Mouse (Mus musculus) embryonic facial prominence, embryonic 13.5 days (tissue): ENCODE measurements around the gene Lmf1. TPM values are rescaled to one million over a fixed set of nuclear protein-coding genes. Genes with fewer than 3 reads are reported as not detected.

ENCODE experiments used
- ATAC-seq: fragments of 200-750 bp; cut with Nextera tagmentation; 2 replicates; pipeline ENCODE4 v1.8.0; 2017; ENCODE audit warnings: low read depth; ENCODE audit not compliant: insufficient number of reproducible peaks, insufficient read depth, low FRiP score, low TSS enrichment
- H3K27ac ChIP-seq: fragments of 300-500 bp; sonication (generic); 2 replicates; pipeline ENCODE4 v1.5.1; 2015; ENCODE audit warnings: moderate library complexity, mild to moderate bottlenecking, inconsistent platforms
- H3K27me3 ChIP-seq: fragments of 300-500 bp; sonication (generic); 2 replicates; pipeline ENCODE4 v1.6.1; 2015; ENCODE audit warnings: mild to moderate bottlenecking, inconsistent platforms
- H3K36me3 ChIP-seq: fragments of 300-500 bp; sonication (generic); 2 replicates; pipeline ENCODE4 v1.6.1; 2015; ENCODE audit warnings: mild to moderate bottlenecking, inconsistent platforms
- H3K4me1 ChIP-seq: fragments of 300-500 bp; sonication (generic); 2 replicates; pipeline ENCODE4 v1.6.1; 2015; ENCODE audit warnings: inconsistent platforms
- H3K4me2 ChIP-seq: fragments of 300-500 bp; sonication (generic); 2 replicates; pipeline ENCODE4 v1.6.1; 2015; ENCODE audit warnings: moderate library complexity, mild to moderate bottlenecking, inconsistent platforms
- H3K4me3 ChIP-seq: fragments of 300-500 bp; sonication (generic); 2 replicates; pipeline ENCODE4 v1.5.1; 2015; ENCODE audit warnings: mild to moderate bottlenecking, inconsistent platforms
- H3K9ac ChIP-seq: fragments of 300-500 bp; sonication (generic); 2 replicates; pipeline ENCODE4 v1.6.1; 2015; ENCODE audit warnings: mild to moderate bottlenecking, inconsistent platforms
- H3K9me3 ChIP-seq: fragments of 300-500 bp; sonication (generic); 2 replicates; pipeline ENCODE4 v1.6.1; 2016; ENCODE audit warnings: inconsistent platforms
- WGBS: fragments of 180-500 bp; shearing (Covaris S2); methylation state at CpG from one replicate; pipeline ENCODE4 v1.1.7; 2015; ENCODE audit warnings: mixed read lengths; 5-methylcytosine and 5-hydroxymethylcytosine counted together
- polyA plus RNA-seq: library from polyadenylated mRNA; unstranded; fragments of >200 nt; fragmentation: Nextera tagmentation; extraction: Ambion mirVana; gene quantifications from 2 replicates; pipeline ENCODE4 v1.2.1, GENCODE M21; 2015

Gene Lmf1
- polyA plus RNA-seq, 1 experiment from 2014 or later = 33.8 TPM

DNA sequence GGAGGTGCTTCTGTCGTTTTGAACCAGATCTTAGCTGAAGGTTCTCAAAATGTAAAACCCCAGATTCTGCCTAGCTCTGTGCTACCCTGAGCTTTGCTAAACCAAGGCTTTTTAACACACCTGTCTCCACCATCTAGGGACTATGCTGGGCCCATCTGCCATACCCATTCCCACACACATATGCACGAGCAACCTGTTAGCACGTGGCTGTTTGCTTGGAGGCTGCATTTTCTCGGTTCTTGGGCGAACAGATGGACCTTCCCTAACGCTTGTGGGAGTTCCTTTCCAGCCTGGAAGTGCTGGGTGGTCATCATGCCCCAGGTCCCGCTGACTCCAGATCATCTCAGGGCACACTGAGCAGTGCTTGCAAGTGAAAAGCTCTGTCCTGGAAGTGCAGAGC is 46.4 kb downstream of the Lmf1 start:
- 81% methylated on average over 7 of the region's 7 CpGs for WGBS
- Histone ChIP-seq H3K27ac (no peak overlapping the region), H3K9ac (no peak overlapping the region), H3K36me3 (0 out of 2 replicates have a peak, but pooled peaks cover 8% of the 10 kb centered on the region), H3K4me3 (no peak overlapping the region), H3K27me3 (no peaks in the 10 kb centered on the region), H3K4me1 (peaks cover 36% of the 10 kb centered on the region), H3K4me2 (no peak overlapping the region), H3K9me3 (no peaks in the 10 kb centered on the region)
- no peak for ATAC-seq

DNA sequence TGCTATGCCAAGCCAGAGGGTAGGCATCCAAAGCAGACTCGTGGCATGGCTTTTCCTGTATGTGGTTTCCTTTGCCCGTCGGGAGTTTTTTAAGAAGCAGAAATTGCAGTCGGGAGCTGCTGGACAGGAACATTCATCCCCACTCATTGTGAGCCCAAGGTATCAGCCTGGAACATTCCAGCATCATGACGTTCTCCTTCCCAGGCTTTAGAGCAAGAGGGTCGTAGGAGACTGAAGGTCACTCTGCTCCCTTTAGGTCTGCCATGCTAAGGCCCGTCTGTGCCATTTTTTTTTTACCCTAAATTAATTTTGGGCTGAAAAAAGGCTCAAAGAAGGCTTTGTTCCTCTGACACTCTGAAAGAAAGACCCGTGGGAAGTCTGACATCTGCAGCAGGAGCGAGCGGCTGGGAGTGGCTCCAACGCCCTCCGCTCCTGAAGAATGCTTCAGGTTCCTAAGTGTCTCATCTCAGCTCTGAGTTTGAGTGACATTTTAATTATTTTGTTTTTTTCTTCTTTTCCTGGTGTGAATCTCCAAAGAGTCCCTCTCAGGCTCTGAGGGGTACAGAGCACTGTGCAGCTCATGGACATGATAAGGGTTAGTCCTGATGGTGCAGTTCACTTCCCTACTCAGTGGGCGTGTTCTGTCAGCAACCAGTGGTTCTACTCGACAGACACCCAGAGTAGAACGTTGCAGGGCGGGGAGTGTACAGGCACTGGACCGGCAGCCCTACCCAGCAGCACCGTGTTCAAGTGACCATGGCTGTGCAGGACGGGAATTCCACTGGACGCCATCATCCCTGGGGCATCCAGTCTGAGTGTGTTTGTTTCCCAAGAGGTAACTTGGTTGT is 47.5 kb downstream of the Lmf1 start:
- Histone ChIP-seq H3K36me3 (0 out of 2 replicates have a peak, but pooled peaks cover 9% of the 10 kb centered on the region), H3K4me2 (no peak overlapping the region), H3K9ac (no peak overlapping the region), H3K4me1 (peaks cover 35% of the 10 kb centered on the region), H3K27ac (no peak overlapping the region), H3K9me3 (no peaks in the 10 kb centered on the region), H3K27me3 (no peaks in the 10 kb centered on the region), H3K4me3 (no peak overlapping the region)
- 46% methylated on average over 20 of the region's 20 CpGs for WGBS
- ATAC-seq = no peak

DNA sequence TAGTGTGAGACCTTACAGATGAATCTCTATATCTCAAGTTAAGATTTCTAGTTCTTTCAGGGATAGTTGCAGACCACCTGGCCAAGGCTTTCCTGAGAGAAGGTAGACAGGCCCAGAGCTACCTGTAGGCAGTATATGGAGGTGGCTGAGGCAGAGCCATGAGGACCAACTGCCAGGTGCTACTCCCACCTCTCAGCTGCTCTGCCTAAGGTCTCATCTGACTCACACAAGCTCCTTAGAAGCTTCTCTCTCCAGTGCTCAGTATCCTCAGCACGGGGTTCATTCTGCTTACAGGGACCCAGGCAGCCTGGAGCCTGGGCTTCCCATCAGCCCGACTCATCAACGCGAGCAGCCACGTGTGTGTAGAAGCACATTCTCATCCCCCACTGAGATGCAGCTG is 51.4 kb downstream of the Lmf1 start:
- ATAC-seq = no peak
- no peak overlapping the region for H3K4me2 ChIP-seq
- 92% methylated on average over 5 of the region's 5 CpGs for WGBS

DNA sequence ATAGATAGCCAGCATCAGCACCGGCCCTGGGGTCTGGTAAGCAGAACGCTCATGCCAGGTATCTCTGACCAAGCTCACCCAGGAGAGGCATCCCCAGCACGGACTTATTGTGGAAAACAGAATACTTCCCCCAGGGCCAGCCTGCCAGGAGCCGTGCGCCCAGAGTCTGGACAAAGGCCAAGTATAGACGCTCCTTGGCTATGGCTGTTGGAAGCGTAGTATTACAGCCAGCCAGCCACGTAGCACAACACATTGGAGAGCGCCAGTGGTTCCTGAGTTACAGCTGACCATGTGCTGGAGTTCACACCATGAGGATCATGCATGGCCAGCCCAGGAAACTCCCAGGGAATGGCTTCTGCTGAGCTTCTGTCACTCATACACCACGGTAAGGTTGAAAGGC is 55.2 kb downstream of the Lmf1 start:
- H3K27ac ChIP-seq = no peak overlapping the region
- no peak for ATAC-seq
- WGBS = 79% methylated on average over 10 of the region's 10 CpGs

More for the DNA sequence above, 51.4 kb downstream of the Lmf1 start:
- Histone ChIP-seq H3K4me1 (peaks cover 25% of the 10 kb centered on the region), H3K27ac (no peak overlapping the region), H3K9ac (no peak overlapping the region), H3K9me3 (no peaks in the 10 kb centered on the region), H3K4me3 (no peak overlapping the region), H3K36me3 (peaks cover 42% of the 10 kb centered on the region), H3K27me3 (no peaks in the 10 kb centered on the region)

DNA sequence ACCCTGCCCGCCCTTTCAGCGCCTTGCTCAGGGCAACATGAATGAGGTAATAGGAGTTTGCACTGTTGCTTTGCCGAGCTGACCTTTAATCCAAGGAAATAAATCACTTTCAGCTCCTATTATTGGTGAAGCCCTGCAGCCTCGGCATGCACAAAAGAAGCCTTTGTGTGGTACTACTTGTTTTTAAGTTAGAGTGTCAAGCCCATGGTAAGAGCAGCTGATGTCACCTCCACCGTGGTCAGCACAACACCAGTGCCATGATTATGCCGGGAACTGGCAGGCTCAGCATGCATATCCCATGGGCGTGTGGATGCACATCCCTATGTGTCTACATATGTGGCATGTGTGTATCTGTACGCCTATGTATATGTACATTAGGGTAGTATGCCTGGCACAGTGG is 56.5 kb downstream of the Lmf1 start:
- Histone ChIP-seq H3K4me2 (no peak overlapping the region), H3K4me3 (no peak overlapping the region), H3K36me3 (peaks cover 49% of the 10 kb centered on the region), H3K9me3 (no peaks in the 10 kb centered on the region), H3K4me1 (0 out of 2 replicates have a peak, but pooled peaks cover 10% of the 10 kb centered on the region), H3K27me3 (no peaks in the 10 kb centered on the region), H3K9ac (no peak overlapping the region), H3K27ac (no peak overlapping the region)
- WGBS = 41% methylated on average over 8 of the region's 8 CpGs
- ATAC-seq = no peak

More for the DNA sequence above, 55.2 kb downstream of the Lmf1 start:
- Histone ChIP-seq H3K9ac (no peak overlapping the region), H3K4me2 (no peak overlapping the region), H3K4me3 (no peak overlapping the region), H3K27me3 (no peaks in the 10 kb centered on the region), H3K4me1 (0 out of 2 replicates have a peak, but pooled peaks cover 6% of the 10 kb centered on the region), H3K36me3 (peaks cover 50% of the 10 kb centered on the region), H3K9me3 (no peaks in the 10 kb centered on the region)

DNA sequence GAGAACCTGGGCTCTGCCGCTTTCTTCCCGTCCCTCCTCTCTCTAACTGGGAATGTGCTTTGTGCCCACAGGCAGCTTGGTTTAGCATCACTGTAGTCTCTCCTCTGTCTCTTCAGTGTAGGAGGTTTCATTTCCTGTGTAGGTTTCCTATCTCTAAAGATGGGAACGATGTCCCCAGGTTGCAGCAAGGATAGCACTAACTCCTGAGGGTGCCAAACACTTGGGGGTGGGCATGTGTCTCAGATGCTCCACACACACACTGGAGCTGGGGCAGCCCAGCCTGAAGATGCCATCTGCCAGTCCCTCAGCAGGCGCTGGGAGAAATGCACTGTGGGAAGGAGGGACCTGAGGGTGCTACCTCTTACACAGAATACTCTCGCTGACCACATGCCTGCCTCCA is 56.9 kb downstream of the Lmf1 start:
- Histone ChIP-seq H3K27ac (no peak overlapping the region), H3K36me3 (peaks cover 47% of the 10 kb centered on the region), H3K4me1 (peaks cover 11% of the 10 kb centered on the region; the same call in 1 of the 2 replicates), H3K27me3 (no peaks in the 10 kb centered on the region), H3K9ac (no peak overlapping the region), H3K9me3 (no peaks in the 10 kb centered on the region), H3K4me3 (no peak overlapping the region), H3K4me2 (no peak overlapping the region)
- WGBS = 85% methylated on average over 5 of the region's 5 CpGs
- ATAC-seq = no peak

DNA sequence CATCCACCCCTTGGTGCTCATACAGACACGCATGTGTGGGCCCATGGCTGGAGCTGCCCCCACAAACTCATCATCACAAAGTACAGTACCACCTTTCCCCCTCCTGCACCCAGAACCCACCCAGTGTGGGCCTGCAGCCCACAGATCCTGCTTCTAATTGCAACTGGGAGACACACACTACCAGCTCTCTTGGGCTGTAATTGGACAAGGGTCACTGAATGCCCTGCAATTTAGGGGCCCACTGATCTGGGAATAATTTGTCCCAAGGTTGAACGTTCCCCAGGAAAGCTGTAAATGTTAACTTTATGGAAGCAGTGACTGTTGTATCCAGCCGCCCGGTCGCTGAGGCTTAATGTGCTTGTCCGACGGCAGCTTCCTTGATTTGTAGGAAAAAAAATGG is 59.1 kb downstream of the Lmf1 start:
- Histone ChIP-seq H3K4me3 (no peak overlapping the region), H3K27me3 (no peaks in the 10 kb centered on the region), H3K27ac (no peak overlapping the region), H3K36me3 (peaks cover 35% of the 10 kb centered on the region), H3K9ac (no peak overlapping the region), H3K9me3 (no peaks in the 10 kb centered on the region), H3K4me1 (peaks cover 17% of the 10 kb centered on the region; the same call in 1 of the 2 replicates), H3K4me2 (no peak overlapping the region)
- WGBS = 51% methylated on average over 7 of the region's 7 CpGs
- no peak for ATAC-seq

DNA sequence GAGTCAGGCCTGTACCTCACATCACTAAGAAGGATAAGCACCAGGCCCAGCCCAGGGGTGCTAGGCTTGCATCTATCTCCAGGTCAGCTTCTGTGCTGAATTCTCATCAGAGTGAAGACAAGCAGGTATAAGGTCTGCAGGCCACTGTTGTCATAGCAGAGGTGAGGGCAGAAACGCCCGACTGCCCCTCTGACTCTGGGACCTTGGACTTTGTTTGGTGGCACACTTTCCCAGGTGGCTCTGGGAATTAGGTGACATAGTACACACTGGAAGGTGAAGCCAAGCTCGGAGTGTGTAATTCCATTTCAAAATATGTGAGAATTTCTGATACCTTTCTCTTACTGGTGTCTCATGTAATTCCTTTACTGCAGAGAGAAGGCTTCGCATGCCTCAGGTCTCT is 59.6 kb downstream of the Lmf1 start:
- WGBS = 84% methylated on average over 4 of the region's 4 CpGs
- ATAC-seq = no peak
- no peak overlapping the region for H3K27ac ChIP-seq
- H3K4me2 ChIP-seq = no peak overlapping the region
- no peaks in the 10 kb centered on the region for H3K9me3 ChIP-seq
- H3K4me1 ChIP-seq = peaks cover 20% of the 10 kb centered on the region
- peaks cover 31% of the 10 kb centered on the region for H3K36me3 ChIP-seq
- no peak overlapping the region for H3K4me3 ChIP-seq
- no peak overlapping the region for H3K9ac ChIP-seq
- H3K27me3 ChIP-seq = no peaks in the 10 kb centered on the region

DNA sequence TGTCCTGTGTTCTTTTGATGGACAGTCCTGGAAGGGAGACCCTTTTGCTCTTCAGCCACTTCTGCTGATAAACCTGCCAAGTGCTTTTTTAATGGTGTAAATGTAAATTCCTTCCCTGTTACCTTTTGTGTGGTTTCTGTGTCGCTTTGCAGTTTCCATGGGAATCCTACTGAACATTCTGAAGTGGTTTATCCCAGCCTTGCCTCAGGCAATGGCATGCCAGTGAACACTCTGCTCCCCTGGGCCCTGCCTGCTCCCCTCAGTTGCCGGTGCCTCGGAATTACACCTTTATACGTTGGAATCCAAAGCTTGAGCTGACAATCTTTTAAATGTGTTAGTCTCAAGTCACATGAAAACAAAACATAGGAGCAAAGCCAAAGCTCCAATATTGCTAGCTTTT is 62.1 kb downstream of the Lmf1 start:
- ATAC-seq = no peak
- Histone ChIP-seq H3K27ac (no peak overlapping the region), H3K36me3 (peaks cover 21% of the 10 kb centered on the region), H3K4me2 (no peak overlapping the region), H3K4me1 (peaks cover 38% of the 10 kb centered on the region), H3K9ac (no peak overlapping the region), H3K4me3 (no peak overlapping the region), H3K27me3 (no peaks in the 10 kb centered on the region), H3K9me3 (no peaks in the 10 kb centered on the region)
- WGBS = 20% methylated on average over 4 of the region's 4 CpGs

DNA sequence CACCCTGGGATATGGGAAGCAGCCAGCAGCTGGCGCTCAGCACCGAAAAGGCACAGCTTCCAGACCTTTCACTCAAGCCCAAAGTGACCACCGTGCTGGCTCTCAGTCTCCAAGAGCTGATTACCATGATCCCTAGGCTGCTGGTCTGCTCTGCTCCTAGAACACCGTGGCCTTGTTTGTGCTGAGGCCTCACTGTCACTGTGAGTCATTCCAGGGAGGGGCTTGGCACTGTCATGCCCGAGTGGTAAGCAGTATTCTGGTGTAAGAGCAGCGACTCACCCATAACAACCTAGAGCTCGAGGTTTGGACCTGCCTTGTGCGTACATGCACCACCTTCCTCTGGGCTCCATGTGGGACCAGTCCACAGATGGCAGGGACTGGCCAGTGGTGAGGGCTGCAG is 63.1 kb downstream of the Lmf1 start:
- no peaks in the 10 kb centered on the region for H3K27me3 ChIP-seq
- peaks cover 46% of the 10 kb centered on the region for H3K4me1 ChIP-seq
- 84% methylated on average over 8 of the region's 8 CpGs for WGBS
- no peak overlapping the region for H3K4me3 ChIP-seq
- H3K4me2 ChIP-seq = no peak overlapping the region
- no peaks in the 10 kb centered on the region for H3K9me3 ChIP-seq
- H3K27ac ChIP-seq = no peak overlapping the region
- peaks cover 17% of the 10 kb centered on the region; the same call in 1 of the 2 replicates for H3K36me3 ChIP-seq
- ATAC-seq = no peak
- H3K9ac ChIP-seq = no peak overlapping the region

DNA sequence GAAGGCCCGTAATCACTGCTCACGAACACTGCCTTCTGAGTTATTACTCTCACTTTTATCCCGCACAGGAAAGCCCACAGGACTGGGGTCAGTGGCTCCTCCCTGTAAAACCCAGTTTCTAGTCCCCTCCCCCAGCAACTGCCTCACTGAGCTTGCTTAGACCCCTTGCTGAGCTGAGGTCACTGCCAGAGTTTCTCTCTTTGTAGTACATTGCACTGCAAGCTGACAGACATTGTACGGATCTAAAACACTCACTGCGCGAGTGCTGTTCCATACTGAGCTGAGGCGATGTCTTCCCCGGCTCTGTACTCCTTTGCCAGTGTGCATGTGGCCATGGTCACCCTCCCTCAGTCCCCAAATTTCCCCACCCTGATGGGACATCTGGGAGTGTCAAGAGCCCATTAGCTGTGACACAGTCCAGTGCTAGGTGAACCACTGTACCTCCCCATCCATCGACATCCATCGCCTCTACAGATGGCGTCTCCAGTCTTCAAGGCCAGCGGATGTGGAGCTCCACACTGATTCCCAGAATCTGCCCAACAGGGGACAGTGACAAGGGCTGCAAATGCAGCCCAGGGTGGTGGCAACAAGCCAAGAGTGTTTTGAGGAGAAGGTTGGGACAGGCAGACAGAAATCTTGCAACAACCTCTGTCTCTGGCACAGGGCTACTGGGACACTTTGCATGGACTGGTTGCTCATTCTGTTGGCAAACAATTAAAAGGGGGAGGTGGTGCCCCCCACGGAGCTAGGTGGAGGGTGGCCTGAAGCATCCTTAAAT is 64.8 kb downstream of the Lmf1 start:
- Histone ChIP-seq H3K27me3 (no peaks in the 10 kb centered on the region), H3K27ac (0 out of 2 replicates have a peak overlapping the region, but pooled peaks have one; percentile 2), H3K9ac (no peak overlapping the region), H3K9me3 (no peaks in the 10 kb centered on the region), H3K36me3 (peaks cover 25% of the 10 kb centered on the region), H3K4me2 (no peak overlapping the region), H3K4me3 (no peak overlapping the region), H3K4me1 (peaks cover 46% of the 10 kb centered on the region)
- 72% methylated on average over 13 of the region's 13 CpGs for WGBS
- no peak for ATAC-seq
